Mouse (Mus musculus): ENCODE results near the gene Rnf224. TPM values are rescaled to one million over a fixed set of nuclear protein-coding genes. Genes with fewer than 3 reads are reported as not detected.
"Not testable (repeated sequence)": the region's sequence is repeated elsewhere in the genome, so short reads cannot be mapped to it uniquely, and the experiment has no call there.

Gene Rnf224
- polyA plus RNA-seq, 1 experiment: 0.76 TPM

GRCm38 (mm10) chr2:25266720-25267119, 30.1 kb upstream of the Rnf224 start:
- no peak for DNase-seq
- 20% methylated on average over 2 of the region's 2 CpGs for WGBS

DNA sequence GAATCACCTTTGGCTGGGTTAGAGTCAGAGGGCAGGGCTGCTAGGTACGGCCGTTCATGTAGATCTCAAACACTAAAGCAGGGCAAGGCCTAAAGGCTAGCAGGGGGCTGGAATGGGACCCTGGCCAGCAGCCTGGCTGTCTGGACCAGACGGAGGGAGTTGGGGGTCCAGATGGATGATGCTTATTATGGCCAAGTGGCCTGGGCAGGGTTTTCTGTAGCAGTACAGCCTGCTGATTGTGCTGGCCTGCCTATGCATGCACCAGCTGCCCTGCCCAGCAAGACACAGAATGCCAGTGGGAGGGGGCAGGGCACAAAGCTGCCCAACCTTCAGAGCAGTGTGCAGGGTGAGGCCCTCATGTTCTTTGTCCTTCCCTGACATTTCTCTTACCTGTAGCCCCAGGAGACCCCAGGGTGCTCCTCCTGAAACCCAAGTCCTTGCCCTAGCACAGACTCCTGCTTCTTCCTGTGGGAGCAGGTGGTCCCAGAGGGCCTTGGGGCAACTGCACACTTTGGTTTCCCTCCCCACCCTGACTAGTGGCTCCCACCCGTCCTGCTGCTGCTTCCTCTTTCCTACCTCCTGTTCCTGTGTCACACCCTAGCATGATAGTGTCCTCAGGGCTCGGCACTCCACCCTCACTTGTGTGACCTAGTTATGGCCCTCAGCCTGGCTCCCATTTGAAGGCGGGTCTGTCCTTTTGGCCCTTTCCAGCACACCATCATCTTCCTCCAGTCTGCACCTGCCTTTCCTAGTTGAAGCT, 29.5 kb upstream of the Rnf224 start:
- TF ChIP-seq CTCF (IDR thresholded peaks at IDR 0.05; ENCODE audit: insufficient read depth, low read length) (no peak), POLR2A (IDR thresholded peaks at IDR 0.05; ENCODE audit: borderline replicate concordance, extremely low read depth, low read depth, low read length) (no peak)
- H3K4me1 ChIP-seq (ENCODE audit: control insufficient read depth, insufficient read depth, low read length): peaks cover 10% of the 10 kb centered on the region
- 51% methylated on average over 6 of the region's 6 CpGs for WGBS
- no peak overlapping the region for H3K4me3 ChIP-seq (replicated peaks; ENCODE audit: extremely low read depth, low read depth, low read length)
- DNase-seq: no peak

More at GRCm38 (mm10) chr2:25266720-25267119, 30.1 kb upstream of the Rnf224 start:
- H3K4me3 ChIP-seq (replicated peaks; ENCODE audit: extremely low read depth, low read depth, low read length): no peak overlapping the region
- TF ChIP-seq CTCF (IDR thresholded peaks at IDR 0.05; ENCODE audit: insufficient read depth, low read length) (no peak), POLR2A (IDR thresholded peaks at IDR 0.05; ENCODE audit: borderline replicate concordance, extremely low read depth, low read depth, low read length) (no peak)
- peaks cover 15% of the 10 kb centered on the region for H3K4me1 ChIP-seq (ENCODE audit: control insufficient read depth, insufficient read depth, low read length)

DNA sequence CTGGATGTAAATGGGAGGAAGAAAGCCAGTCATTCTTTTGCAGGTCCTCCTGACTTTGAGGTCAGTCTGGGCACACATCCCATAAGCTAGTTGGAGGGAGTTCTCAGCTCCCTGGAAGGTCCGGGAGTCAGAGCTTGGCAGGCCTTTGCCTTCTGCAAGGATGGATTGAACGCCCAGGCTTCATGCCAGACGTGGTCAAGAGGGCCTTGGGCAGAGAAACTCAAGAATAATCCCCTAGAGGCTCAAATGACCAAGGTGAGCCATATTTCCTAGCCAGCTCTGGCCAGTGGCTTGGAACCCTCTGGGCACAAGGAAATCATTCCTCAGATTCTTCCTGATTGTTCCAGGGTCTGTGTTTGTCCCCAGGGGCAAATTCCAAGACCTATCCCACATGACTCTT, 28.3 kb upstream of the Rnf224 start:
- Histone ChIP-seq H3K4me1 (ENCODE audit: control insufficient read depth, insufficient read depth, low read length) (peaks cover 10% of the 10 kb centered on the region), H3K4me3 (replicated peaks; ENCODE audit: extremely low read depth, low read depth, low read length) (no peak overlapping the region)
- WGBS: 44% methylated on average over 3 of the region's 3 CpGs
- DNase-seq: no peak
- TF ChIP-seq CTCF (IDR thresholded peaks at IDR 0.05; ENCODE audit: insufficient read depth, low read length) (no peak), POLR2A (IDR thresholded peaks at IDR 0.05; ENCODE audit: borderline replicate concordance, extremely low read depth, low read depth, low read length) (no peak)

- WGBS: 71% methylated on average over 5 of the region's 5 CpGs
- Histone ChIP-seq H3K4me3 (replicated peaks; ENCODE audit: extremely low read depth, low read depth, low read length) (no peak overlapping the region), H3K4me1 (ENCODE audit: control insufficient read depth, insufficient read depth, low read length) (peaks cover 10% of the 10 kb centered on the region)
- DNase-seq: no peak
- no peak for TF ChIP-seq POLR2A (IDR thresholded peaks at IDR 0.05; ENCODE audit: borderline replicate concordance, extremely low read depth, low read depth, low read length)
- TF ChIP-seq CTCF (IDR thresholded peaks at IDR 0.05; ENCODE audit: insufficient read depth, low read length): no peak
Observed at GRCm38 (mm10) chr2:25264286-25264660, 27.7 kb upstream of the Rnf224 start.

- H3K4me1 ChIP-seq (ENCODE audit: control insufficient read depth, insufficient read depth, low read length): peaks cover 10% of the 10 kb centered on the region
- DNase-seq: no peak
- 38% methylated on average over 12 of the region's 12 CpGs for WGBS
- H3K4me3 ChIP-seq (replicated peaks; ENCODE audit: extremely low read depth, low read depth, low read length): peak overlapping the region; percentile 66
- TF ChIP-seq POLR2A (IDR thresholded peaks at IDR 0.05; ENCODE audit: borderline replicate concordance, extremely low read depth, low read depth, low read length): no peak
- no peak for TF ChIP-seq CTCF (IDR thresholded peaks at IDR 0.05; ENCODE audit: insufficient read depth, low read length)
Observed at GRCm38 (mm10) chr2:25263623-25264285, 27.2 kb upstream of the Rnf224 start.

- 1% methylated on average over 81 of the region's 82 CpGs for WGBS
- Histone ChIP-seq H3K4me3 (replicated peaks; ENCODE audit: extremely low read depth, low read depth, low read length) (peak overlapping the region; percentile 66), H3K4me1 (ENCODE audit: control insufficient read depth, insufficient read depth, low read length) (peaks cover 10% of the 10 kb centered on the region)
- TF ChIP-seq CTCF (IDR thresholded peaks at IDR 0.05; ENCODE audit: insufficient read depth, low read length) (no peak), POLR2A (IDR thresholded peaks at IDR 0.05; ENCODE audit: borderline replicate concordance, extremely low read depth, low read depth, low read length) (no peak)
- no peak for DNase-seq
Observed at GRCm38 (mm10) chr2:25262795-25263622, 26.4 kb upstream of the Rnf224 start.

DNA sequence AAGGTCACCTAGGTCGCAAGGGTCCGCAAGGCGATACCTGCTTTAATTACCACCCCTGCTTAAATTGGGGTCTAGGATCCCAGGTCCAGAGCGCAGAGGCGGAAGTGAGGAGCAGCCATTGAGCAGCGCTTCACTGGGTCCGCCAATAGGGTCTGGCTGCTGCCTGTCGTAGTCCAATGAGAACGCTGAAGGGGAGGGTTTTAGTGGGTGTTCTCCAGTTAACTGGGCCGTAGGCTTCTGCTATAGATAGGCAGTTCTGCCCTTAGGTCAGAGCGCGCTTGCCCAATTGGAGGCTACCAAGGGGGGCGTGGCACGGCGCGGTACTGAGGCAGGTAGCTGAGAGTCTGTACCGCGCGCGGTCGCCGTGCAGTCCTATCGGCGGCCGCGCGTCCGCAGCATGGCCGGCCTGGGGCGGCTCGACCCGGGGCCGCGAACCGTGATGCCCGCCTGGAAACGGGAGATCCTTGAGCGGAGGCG, 25.7 kb upstream of the Rnf224 start, which contains the start of gene Tprn:
Gene Tprn, plus strand, starts transcription at position 328 of the 477 bp plus-strand sequence.
- Histone ChIP-seq H3K4me3 (replicated peaks; ENCODE audit: extremely low read depth, low read depth, low read length) (peak within 1 kb of the TSS; percentile 66), H3K4me1 (ENCODE audit: control insufficient read depth, insufficient read depth, low read length) (peaks cover 10% of the 10 kb centered on the region)
- TF ChIP-seq POLR2A (IDR thresholded peaks at IDR 0.05; ENCODE audit: borderline replicate concordance, extremely low read depth, low read depth, low read length): peak; percentile 28; the same call in 1 of the 2 replicates
- TF ChIP-seq CTCF (IDR thresholded peaks at IDR 0.05; ENCODE audit: insufficient read depth, low read length): no peak
- WGBS: under 1% methylated on average over 39 of the region's 39 CpGs
- DNase-seq: peak; percentile 89

DNA sequence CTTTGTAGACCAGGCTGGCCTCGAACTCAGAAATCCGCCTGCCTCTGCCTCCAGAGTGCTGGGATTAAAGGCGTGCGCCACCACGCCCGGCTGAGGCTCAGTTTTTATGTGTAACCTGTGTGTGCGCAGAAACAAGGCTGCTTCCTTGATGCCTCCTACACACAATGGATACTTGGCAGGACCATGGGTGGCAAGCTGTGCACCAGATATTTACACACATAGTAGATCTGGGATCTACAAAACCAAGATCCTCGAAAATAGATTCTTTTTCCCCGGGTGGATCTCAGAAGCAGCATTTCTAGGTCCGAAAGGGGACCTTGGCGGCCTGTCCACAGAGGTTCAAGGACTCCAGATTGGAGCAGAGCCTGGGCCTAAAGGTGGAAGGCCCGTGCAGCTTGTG, 25.3 kb upstream of the Rnf224 start:
- TF ChIP-seq POLR2A (IDR thresholded peaks at IDR 0.05; ENCODE audit: borderline replicate concordance, extremely low read depth, low read depth, low read length) (no peak), CTCF (IDR thresholded peaks at IDR 0.05; ENCODE audit: insufficient read depth, low read length) (no peak)
- peaks cover 10% of the 10 kb centered on the region for H3K4me1 ChIP-seq (ENCODE audit: control insufficient read depth, insufficient read depth, low read length)
- H3K4me3 ChIP-seq (replicated peaks; ENCODE audit: extremely low read depth, low read depth, low read length): peak overlapping the region; percentile 55
- no peak for DNase-seq
- WGBS: 45% methylated on average over 12 of the region's 12 CpGs

DNA sequence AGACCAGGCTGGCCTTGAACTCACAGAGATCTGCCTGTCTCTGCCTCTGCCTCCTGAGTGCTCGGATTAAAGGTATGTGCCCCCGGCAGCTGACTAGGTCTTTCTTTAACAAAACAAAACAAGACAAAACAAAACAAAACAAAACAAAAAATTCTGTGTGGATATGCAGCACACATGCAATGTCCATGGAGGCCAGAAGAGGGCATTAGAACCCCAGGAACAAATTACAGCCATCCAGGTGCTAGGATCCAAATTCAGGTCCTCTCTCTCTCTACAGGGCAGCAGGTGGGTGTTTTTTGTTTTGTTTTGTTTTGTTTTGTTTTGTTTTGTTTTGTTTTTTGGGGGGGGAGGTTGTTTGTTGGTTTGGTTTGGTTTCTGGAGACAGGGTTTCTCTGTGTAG, 22.3 kb upstream of the Rnf224 start:
- TF ChIP-seq CTCF (IDR thresholded peaks at IDR 0.05; ENCODE audit: insufficient read depth, low read length): peak; percentile 30
- no peak for TF ChIP-seq POLR2A (IDR thresholded peaks at IDR 0.05; ENCODE audit: borderline replicate concordance, extremely low read depth, low read depth, low read length)
- WGBS: 61% methylated on average over 2 of the region's 2 CpGs

GRCm38 (mm10) chr2:25257250-25257649, 20.7 kb upstream of the Rnf224 start:
- not testable (repeated sequence) for DNase-seq; H3K4me1 ChIP-seq (ENCODE audit: control insufficient read depth, insufficient read depth, low read length); H3K4me3 ChIP-seq (replicated peaks; ENCODE audit: extremely low read depth, low read depth, low read length)
- 80% methylated on average over 5 of the region's 5 CpGs for WGBS

More for the DNA sequence above, 22.3 kb upstream of the Rnf224 start:
- Histone ChIP-seq H3K4me3 (replicated peaks; ENCODE audit: extremely low read depth, low read depth, low read length) (no peak overlapping the region), H3K4me1 (ENCODE audit: control insufficient read depth, insufficient read depth, low read length) (peaks cover 14% of the 10 kb centered on the region)
- DNase-seq: no peak
